Mouse (Mus musculus) ES-Bruce4 (cell line): ENCODE data around the gene Prcd. TPM values are rescaled to one million over a fixed set of nuclear protein-coding genes. Genes with fewer than 3 reads are reported as not detected.

ENCODE experiments used
- H3K27ac ChIP-seq: 2 replicates; pipeline ENCODE4 v1.5.1; 2012; ENCODE audit warnings: low read length, inconsistent platforms; ENCODE audit not compliant: insufficient read depth
- H3K27me3 ChIP-seq: 2 replicates; pipeline ENCODE4 v1.6.1; 2012; ENCODE audit warnings: mild to moderate bottlenecking, low read length, inconsistent platforms; ENCODE audit not compliant: control insufficient read depth, poor library complexity, insufficient read depth, severe bottlenecking
- H3K36me3 ChIP-seq: 2 replicates; pipeline ENCODE4 v1.6.1; 2012; ENCODE audit warnings: inconsistent platforms, mild to moderate bottlenecking, low read length, moderate library complexity; ENCODE audit not compliant: control insufficient read depth, poor library complexity, insufficient read depth, severe bottlenecking
- H3K4me1 ChIP-seq: one replicate; pipeline ENCODE4 v1.8.1; 2011; ENCODE audit warnings: low read length; ENCODE audit not compliant: control insufficient read depth, insufficient read depth
- H3K4me3 ChIP-seq: 2 replicates; pipeline ENCODE4 v1.5.1; 2011; ENCODE audit warnings: low read depth, mild to moderate bottlenecking, low read length
- H3K9ac ChIP-seq: 2 replicates; pipeline ENCODE4 v1.6.1; 2012; ENCODE audit warnings: low read depth, mild to moderate bottlenecking, inconsistent platforms; ENCODE audit not compliant: poor library complexity, severe bottlenecking
- H3K9me3 ChIP-seq: replicated peaks from 2 replicates; pipeline ENCODE4 v1.6.1; 2012; ENCODE audit warnings: mild to moderate bottlenecking, low read length, inconsistent platforms; ENCODE audit not compliant: control insufficient read depth, poor library complexity, insufficient read depth, severe bottlenecking
- CTCF ChIP-seq: IDR thresholded peaks from one replicate; pipeline ENCODE4 v1.8.1; 2011; ENCODE audit warnings: low read depth, low read length
- EP300 ChIP-seq: IDR thresholded peaks from 2 replicates; pipeline ENCODE4 v1.6.1; 2011; ENCODE audit warnings: low read depth, low read length; ENCODE audit not compliant: insufficient read depth
- POLR2A ChIP-seq: IDR thresholded peaks from one replicate; pipeline ENCODE4 v1.8.1; 2011; ENCODE audit warnings: low read length; ENCODE audit not compliant: insufficient read depth
- polyA plus RNA-seq: library from polyadenylated mRNA; stranded (reverse); fragments of >200 nt; gene quantifications from 2 replicates; pipeline ENCODE4 v1.2.4, GENCODE M21; 2011; ENCODE audit warnings: low read depth; ENCODE audit not compliant: missing spikeins, insufficient read depth, insufficient read length

Prcd gene
- polyA plus RNA-seq, 1 experiment = not detected

GRCm38 (mm10) chr11:116612554-116612953 lies 40.8 kb upstream of the Prcd start:
- peaks cover 12% of the 10 kb centered on the region for H3K4me1 ChIP-seq
- no peak overlapping the region for H3K4me3 ChIP-seq
- no peaks in the 10 kb centered on the region for H3K9me3 ChIP-seq
- H3K36me3 ChIP-seq = no peaks in the 10 kb centered on the region
- no peak overlapping the region for H3K27ac ChIP-seq
- TF ChIP-seq POLR2A = no peak
- no peak for TF ChIP-seq CTCF
- TF ChIP-seq EP300 = no peak
- no peak overlapping the region for H3K9ac ChIP-seq
- no peaks in the 10 kb centered on the region for H3K27me3 ChIP-seq

DNA sequence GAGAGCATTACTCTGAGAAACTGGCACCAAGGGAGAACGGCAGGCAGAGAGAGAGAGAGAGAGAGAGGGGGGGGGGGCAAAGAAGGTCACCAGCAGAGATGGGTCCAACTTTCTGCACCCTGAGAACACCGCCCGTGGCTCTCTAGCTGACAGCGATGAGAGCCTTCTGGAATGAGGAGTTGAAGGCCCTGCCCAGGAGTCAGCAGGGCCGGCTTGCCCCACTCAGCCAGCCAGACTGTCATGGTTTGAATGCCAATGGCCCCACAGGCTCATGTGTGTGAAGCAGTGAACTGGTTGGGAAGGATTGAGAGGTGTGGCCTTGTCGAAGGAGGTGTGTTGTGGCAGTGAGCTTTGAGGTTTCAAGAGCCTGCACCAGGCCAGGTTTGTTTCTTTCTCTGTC lies 40.1 kb upstream of the Prcd start:
- H3K9me3 ChIP-seq = no peaks in the 10 kb centered on the region
- no peak overlapping the region for H3K9ac ChIP-seq

DNA sequence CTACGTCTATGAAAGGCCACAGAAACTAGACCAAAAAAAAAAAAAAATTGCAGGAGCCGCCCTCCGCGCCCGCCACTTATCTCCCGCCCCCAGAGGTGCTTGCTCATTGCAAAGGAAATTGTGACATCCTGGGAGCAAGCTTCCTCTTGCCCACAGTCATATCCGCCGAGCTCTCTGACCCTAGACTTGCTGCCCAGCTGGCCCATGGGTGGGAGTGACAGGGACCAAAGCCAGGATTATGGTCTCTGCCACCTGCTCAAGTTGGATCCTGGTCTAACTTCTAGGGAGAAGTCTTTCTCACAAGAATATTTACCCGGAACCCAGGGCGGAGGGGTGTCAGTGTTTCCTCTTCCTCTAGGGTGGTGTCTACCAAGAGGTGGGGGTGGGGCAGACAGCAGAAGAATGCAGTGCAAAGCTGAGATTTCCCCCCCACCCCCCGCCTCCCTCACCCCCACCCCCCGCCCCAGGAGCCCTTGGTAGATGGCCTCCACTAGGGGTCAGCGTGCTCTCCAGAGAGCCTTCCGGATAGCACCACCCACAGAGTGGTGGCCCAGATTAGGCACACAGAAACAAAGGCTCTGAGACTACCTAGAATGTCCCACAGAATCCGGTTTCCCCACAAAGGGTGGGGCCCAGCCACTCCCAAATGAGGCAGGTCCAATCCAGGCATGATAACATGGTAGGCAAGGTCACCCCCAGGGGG lies 37.4 kb upstream of the Prcd start:
- Histone ChIP-seq H3K4me1 (peaks cover 13% of the 10 kb centered on the region), H3K27me3 (no peaks in the 10 kb centered on the region), H3K9me3 (no peaks in the 10 kb centered on the region), H3K27ac (peak overlapping the region; percentile 19; the same call in 1 of the 2 replicates), H3K4me3 (no peak overlapping the region), H3K36me3 (no peaks in the 10 kb centered on the region), H3K9ac (no peak overlapping the region)
- TF ChIP-seq POLR2A = no peak
- TF ChIP-seq CTCF = peak; percentile 31
- 0 out of 2 replicates have a peak, but pooled peaks have one; percentile 69 for TF ChIP-seq EP300

More for the DNA sequence above, 40.1 kb upstream of the Prcd start:
- Histone ChIP-seq H3K27ac (no peak overlapping the region), H3K27me3 (no peaks in the 10 kb centered on the region), H3K4me1 (peaks cover 10% of the 10 kb centered on the region), H3K36me3 (no peaks in the 10 kb centered on the region), H3K4me3 (no peak overlapping the region)
- TF ChIP-seq CTCF (no peak), POLR2A (no peak), EP300 (no peak)

GRCm38 (mm10) chr11:116616438-116617118 lies 36.8 kb upstream of the Prcd start:
- Histone ChIP-seq H3K27me3 (no peaks in the 10 kb centered on the region), H3K9ac (no peak overlapping the region), H3K4me3 (no peak overlapping the region), H3K27ac (peak overlapping the region; percentile 5; the same call in 1 of the 2 replicates), H3K9me3 (no peaks in the 10 kb centered on the region), H3K36me3 (no peaks in the 10 kb centered on the region), H3K4me1 (peaks cover 13% of the 10 kb centered on the region)
- TF ChIP-seq POLR2A (no peak), CTCF (no peak)

DNA sequence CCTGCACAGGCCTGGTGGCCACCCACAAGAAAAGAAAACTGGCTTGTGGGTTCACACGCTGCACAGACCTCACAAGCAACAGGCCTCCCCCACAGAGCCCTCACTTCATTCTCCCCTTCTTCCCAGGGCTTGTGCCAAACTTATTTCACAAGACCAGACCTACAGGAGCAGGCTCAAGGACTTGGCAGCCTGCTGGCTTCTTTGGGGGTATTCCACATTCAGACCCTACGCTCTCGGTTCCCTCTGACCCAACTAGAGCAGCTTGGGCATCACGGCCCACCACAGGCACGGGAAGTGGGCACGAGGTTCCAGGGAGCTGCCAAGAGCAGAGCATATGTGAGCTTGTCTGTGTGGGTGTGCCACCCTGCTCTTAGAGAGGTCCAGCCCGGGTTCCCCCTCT lies 35.7 kb upstream of the Prcd start:
- H3K36me3 ChIP-seq = no peaks in the 10 kb centered on the region
- no peak for TF ChIP-seq CTCF
- H3K9me3 ChIP-seq = no peaks in the 10 kb centered on the region
- no peak overlapping the region for H3K4me3 ChIP-seq
- no peaks in the 10 kb centered on the region for H3K27me3 ChIP-seq
- H3K4me1 ChIP-seq = peaks cover 16% of the 10 kb centered on the region
- H3K9ac ChIP-seq = no peak overlapping the region
- H3K27ac ChIP-seq = no peak overlapping the region

DNA sequence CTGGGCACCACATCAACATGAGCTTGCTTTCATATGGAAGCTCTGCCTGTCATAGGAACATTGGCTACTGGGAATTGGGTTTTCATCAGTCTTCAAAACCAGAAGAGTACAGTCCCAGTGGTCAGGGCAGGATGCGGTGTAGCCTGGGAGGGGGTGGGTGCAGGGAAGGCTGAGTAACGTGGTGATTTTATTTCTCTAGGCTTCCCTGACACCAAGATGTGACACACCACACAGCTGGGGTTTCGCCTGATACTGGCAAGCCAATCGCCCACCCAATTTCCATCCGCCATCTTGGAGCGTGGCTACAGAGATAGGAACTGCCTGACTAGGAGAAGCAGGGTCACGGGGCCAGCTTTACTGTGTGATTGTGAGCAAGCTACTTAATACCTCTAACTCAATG lies 34.7 kb upstream of the Prcd start:
- TF ChIP-seq POLR2A (no peak), EP300 (no peak), CTCF (no peak)
- peaks cover 16% of the 10 kb centered on the region for H3K4me1 ChIP-seq

More for the DNA sequence above, 34.7 kb upstream of the Prcd start:
- H3K27me3 ChIP-seq = no peaks in the 10 kb centered on the region
- no peaks in the 10 kb centered on the region for H3K36me3 ChIP-seq
- no peak overlapping the region for H3K4me3 ChIP-seq
- H3K9ac ChIP-seq = no peak overlapping the region
- H3K27ac ChIP-seq = no peak overlapping the region
- H3K9me3 ChIP-seq = no peaks in the 10 kb centered on the region
